ENCODE assay signal across 9 mouse cellular contexts in the genomic region with DNA sequence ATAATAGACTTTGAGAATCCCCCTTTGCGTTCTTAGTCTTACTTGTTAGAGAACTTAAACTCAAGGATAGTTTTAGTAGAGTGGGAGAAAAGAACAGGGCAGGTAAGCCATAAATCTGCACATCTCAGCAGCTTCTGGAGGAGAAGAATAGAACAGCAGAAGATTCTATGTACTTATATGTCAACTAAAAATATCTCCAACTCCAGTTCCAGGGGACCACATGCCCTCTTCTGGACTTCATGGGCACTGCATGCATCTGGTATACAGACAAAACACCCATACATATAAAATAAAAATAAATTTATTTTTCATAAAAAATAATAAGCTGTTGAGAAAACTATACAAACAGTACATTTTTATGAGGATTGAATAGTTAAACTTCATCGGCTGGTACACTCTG.
DNase-seq lines count a peak whose midpoint lies in the region; ATAC-seq and TF ChIP-seq lines count a peak whose summit lies in the region.
"Had no signal": no experiment of that assay in that cellular context is flagged by ENCODE, and none has a peak within 500 bp of the region (broad histone marks: within the 10 kb centered on the region; RNA-seq: fewer than 3 reads in every experiment).

No protein-coding gene starts in this region.

- H3K9ac ChIP-seq in midbrain, postnatal 0 days (replicated peaks; ENCODE audit: low read length, poor library complexity, severe bottlenecking), result no peak overlapping the region
- H3K9ac ChIP-seq in midbrain, embryonic 11.5 days (ENCODE audit: low read length), result no peak overlapping the region
- no peak overlapping the region for H3K9ac ChIP-seq in liver, embryonic 11.5 days (ENCODE audit: low read depth, low read length)

- no peaks in the 10 kb centered on the region for H3K27me3 ChIP-seq in midbrain, postnatal 0 days (ENCODE audit: insufficient read depth, low read length)
- no peaks in the 10 kb centered on the region for H3K27me3 ChIP-seq in midbrain, embryonic 11.5 days (ENCODE audit: control insufficient read depth, insufficient read depth, low read length)
- H3K27me3 ChIP-seq in liver, embryonic 11.5 days (replicated peaks; ENCODE audit: control insufficient read depth, insufficient read depth, low read length), result no peaks in the 10 kb centered on the region

- WGBS in midbrain, postnatal 0 days, result 83% methylated on average over 2 of the region's 2 CpGs
- 83% methylated on average over 2 of the region's 2 CpGs for WGBS in midbrain, embryonic 11.5 days
- 78% methylated on average over 2 of the region's 2 CpGs for WGBS in liver, embryonic 11.5 days

- no peak overlapping the region for H3K27ac ChIP-seq in gastrocnemius, adult 2 months
- H3K27ac ChIP-seq in midbrain, postnatal 0 days (ENCODE audit: low read depth, low read length), result no peak overlapping the region
- H3K27ac ChIP-seq in midbrain, embryonic 11.5 days (ENCODE audit: low read depth, low read length), result no peak overlapping the region
- no peak overlapping the region for H3K27ac ChIP-seq in liver, embryonic 11.5 days (ENCODE audit: low read depth, low read length)

- TF ChIP-seq CTCF in gastrocnemius, adult 2 months (IDR thresholded peaks at IDR 0.05), result peak; percentile 17; the same call in 1 of the 2 replicates
- TF ChIP-seq CTCF in midbrain, postnatal 0 days (IDR thresholded peaks at IDR 0.05), result peak; percentile 69

- H3K4me1 ChIP-seq in midbrain, postnatal 0 days (ENCODE audit: insufficient read depth, low read length), result no peaks in the 10 kb centered on the region
- H3K4me1 ChIP-seq in midbrain, embryonic 11.5 days (ENCODE audit: control insufficient read depth, insufficient read depth, low read length), result no peaks in the 10 kb centered on the region
- H3K4me1 ChIP-seq in liver, embryonic 11.5 days (replicated peaks; ENCODE audit: control insufficient read depth, insufficient read depth, low read length), result no peaks in the 10 kb centered on the region

- no peak for ATAC-seq in midbrain, postnatal 0 days (ENCODE audit: low FRiP score)
- no peak for ATAC-seq in midbrain, embryonic 11.5 days (ENCODE audit: low FRiP score)
- ATAC-seq in liver, embryonic 11.5 days (replicated peaks; ENCODE audit: low FRiP score), result no peak
- ATAC-seq in megakaryocyte-erythroid progenitor cell, adult 5-6 weeks (replicated peaks; ENCODE audit: low FRiP score, low TSS enrichment, poor library complexity, severe bottlenecking), result no peak

- no peak for DNase-seq in gastrocnemius, adult 2 months
- no peak for DNase-seq in gastrocnemius, postnatal 4 days (ENCODE audit: low spot score in 2 of 2)
- peak; percentile 18 for DNase-seq in midbrain, postnatal 0 days (ENCODE audit: low spot score)
- no peak for DNase-seq in midbrain, embryonic 11.5 days (ENCODE audit: low spot score, missing footprints)
- peak; percentile 8 for DNase-seq in embryo, embryonic 9.5 days (ENCODE audit: extremely low spot score)
- peak; percentile 34 for DNase-seq in right cerebral cortex, postnatal 14 days
- DNase-seq in liver, embryonic 11.5 days (ENCODE audit: low spot score), result no peak
- DNase-seq: heart, postnatal 4 days had no signal

- no peaks in the 10 kb centered on the region for H3K36me3 ChIP-seq in midbrain, postnatal 0 days (ENCODE audit: insufficient read depth, low read length)
- no peaks in the 10 kb centered on the region for H3K36me3 ChIP-seq in midbrain, embryonic 11.5 days (ENCODE audit: control insufficient read depth, insufficient read depth, low read length)
- no peaks in the 10 kb centered on the region for H3K36me3 ChIP-seq in liver, embryonic 11.5 days (ENCODE audit: control insufficient read depth, insufficient read depth, low read length)

- intact Hi-C loops in gastrocnemius, adult 2 months (cut with DNase I), result no loop called here

- H3K4me3 ChIP-seq in gastrocnemius, adult 2 months, result no peak overlapping the region
- no peak overlapping the region for H3K4me3 ChIP-seq in midbrain, postnatal 0 days (ENCODE audit: low read depth, low read length)
- H3K4me3 ChIP-seq in midbrain, embryonic 11.5 days (ENCODE audit: low read depth, low read length), result no peak overlapping the region
- no peak overlapping the region for H3K4me3 ChIP-seq in liver, embryonic 11.5 days (ENCODE audit: low read depth, low read length)

- H3K9me3 ChIP-seq in midbrain, postnatal 0 days (ENCODE audit: low read length), result no peaks in the 10 kb centered on the region
- no peaks in the 10 kb centered on the region for H3K9me3 ChIP-seq in midbrain, embryonic 11.5 days (ENCODE audit: control insufficient read depth, low read length)
- H3K9me3 ChIP-seq in liver, embryonic 11.5 days (ENCODE audit: control insufficient read depth, low read length), result no peaks in the 10 kb centered on the region

- no peak overlapping the region for H3K4me2 ChIP-seq in midbrain, postnatal 0 days (ENCODE audit: low read depth, low read length, poor library complexity, severe bottlenecking)
- no peak overlapping the region for H3K4me2 ChIP-seq in midbrain, embryonic 11.5 days
- H3K4me2 ChIP-seq in liver, embryonic 11.5 days, result no peak overlapping the region

Comparison
In these comparisons a context has a peak if more than half of its experiments do, and no peak if none do; other contexts are left out.
1. DNase-seq: peak in midbrain, postnatal 0 days (single experiment), embryo, embryonic 9.5 days (single experiment) and right cerebral cortex, postnatal 14 days (single experiment); none in gastrocnemius, adult 2 months (single experiment), gastrocnemius, postnatal 4 days (0 of 2), midbrain, embryonic 11.5 days (single experiment) and liver, embryonic 11.5 days (single experiment).